In the genomic region with DNA sequence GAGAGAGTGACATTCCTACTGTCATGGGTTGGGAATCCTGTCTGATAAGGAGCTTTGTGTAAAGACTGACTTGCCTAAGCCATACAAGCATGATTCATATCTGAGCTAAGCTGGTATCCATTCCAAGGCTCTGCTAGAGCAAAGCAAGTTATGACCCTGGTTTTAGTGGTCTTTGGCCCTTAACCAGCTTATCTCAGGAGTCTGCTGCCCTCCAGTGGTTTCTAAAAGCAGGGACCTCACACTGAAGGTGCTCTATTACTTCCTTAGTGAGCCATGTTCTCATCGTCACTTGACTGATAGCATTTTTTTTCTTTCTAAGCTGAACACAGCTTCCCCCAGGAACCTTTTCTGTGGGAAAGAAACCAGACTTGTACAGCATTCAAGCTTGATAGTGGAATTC, we compare ENCODE assay signal across 8 mouse cellular contexts. TPM values are rescaled to one million over a fixed set of nuclear protein-coding genes. Genes with fewer than 3 reads are reported as not detected.
A peak's percentile ranks its signal among the peaks of the same experiment; 100 is the strongest.
DNase-seq lines count a peak whose midpoint lies in the region; ATAC-seq lines count a peak whose summit lies in the region.

No protein-coding gene starts in this region.

- H3K36me3 ChIP-seq in kidney, embryonic 15.5 days, result peaks cover 95% of the 10 kb centered on the region
- H3K36me3 ChIP-seq in embryonic facial prominence, embryonic 13.5 days, result peaks cover 93% of the 10 kb centered on the region

- H3K4me1 ChIP-seq in kidney, embryonic 15.5 days, result no peaks in the 10 kb centered on the region
- no peaks in the 10 kb centered on the region for H3K4me1 ChIP-seq in embryonic facial prominence, embryonic 13.5 days

- no peaks in the 10 kb centered on the region for H3K27me3 ChIP-seq in kidney, embryonic 15.5 days
- no peaks in the 10 kb centered on the region for H3K27me3 ChIP-seq in embryonic facial prominence, embryonic 13.5 days

- no peak overlapping the region for H3K4me2 ChIP-seq in kidney, embryonic 15.5 days
- H3K4me2 ChIP-seq in embryonic facial prominence, embryonic 13.5 days, result no peak overlapping the region

- H3K27ac ChIP-seq in kidney, embryonic 15.5 days, result no peak overlapping the region
- no peak overlapping the region for H3K27ac ChIP-seq in embryonic facial prominence, embryonic 13.5 days

- H3K9me3 ChIP-seq in kidney, embryonic 15.5 days (replicated peaks), result no peaks in the 10 kb centered on the region
- H3K9me3 ChIP-seq in embryonic facial prominence, embryonic 13.5 days, result no peaks in the 10 kb centered on the region

- H3K4me3 ChIP-seq in kidney, embryonic 15.5 days (replicated peaks), result no peak overlapping the region
- H3K4me3 ChIP-seq in embryonic facial prominence, embryonic 13.5 days, result no peak overlapping the region

- DNase-seq in kidney, adult 18-20 months, result peak; percentile 23
- DNase-seq in CD4-positive helper T cell, adult 2 months (ENCODE audit: low read depth, low spot score), result peak; percentile 41
- peak; percentile 67 for DNase-seq in R1 (ENCODE audit: low read depth, low spot score)
- DNase-seq in kidney, postnatal 36 days, result peak; percentile 28 to 58
- peak; percentile 63 for DNase-seq in naive thymus-derived CD4-positive, alpha-beta T cell, adult 2 months (ENCODE audit: low read depth)

- no peak overlapping the region for H3K9ac ChIP-seq in kidney, embryonic 15.5 days
- no peak overlapping the region for H3K9ac ChIP-seq in embryonic facial prominence, embryonic 13.5 days

- ATAC-seq in kidney, embryonic 15.5 days (replicated peaks; ENCODE audit: low FRiP score), result no peak
- 0 out of 2 replicates have a peak, but pooled peaks have one; percentile 20 for ATAC-seq in embryonic facial prominence, embryonic 13.5 days (ENCODE audit: insufficient number of reproducible peaks, insufficient read depth, low FRiP score, low TSS enrichment, low read depth)
- ATAC-seq in erythroid progenitor cell, adult 5-6 weeks (replicated peaks; ENCODE audit: low FRiP score, poor library complexity, severe bottlenecking), result no peak

- 17% methylated on average over 1 of the region's 1 CpGs for WGBS in kidney, embryonic 15.5 days
- WGBS in embryonic facial prominence, embryonic 13.5 days, result 10% methylated on average over 1 of the region's 1 CpGs

RNA-seq across cellular contexts. Expression of a gene that starts 12.0 kb away (rescaled TPM):
- polyA plus RNA-seq in kidney, embryonic 15.5 days (2015; fragmentation: Nextera tagmentation; extraction: Ambion mirVana), result 36.3 and 37.2 TPM in 2 replicates
- polyA plus RNA-seq in embryonic facial prominence, embryonic 13.5 days (2015; fragmentation: Nextera tagmentation; extraction: Ambion mirVana), result 43.2 and 46.8 TPM in 2 replicates
- total RNA-seq in erythroid progenitor cell, adult 5-6 weeks (2015; ENCODE audit: low replicate concordance), result 32.7 and 42.5 TPM in 2 replicates
- total RNA-seq in erythroid progenitor cell, adult 5-6 weeks (2017; ENCODE audit: low replicate concordance), result 22.3 and 27.6 TPM in 2 replicates

RNA-seq across cellular contexts. Expression of a gene that starts 12.0 kb away (rescaled TPM):
- 50.7 and 51.8 TPM in 2 replicates for polyA plus RNA-seq in kidney, embryonic 15.5 days (2015; fragmentation: Nextera tagmentation; extraction: Ambion mirVana)
- polyA plus RNA-seq in embryonic facial prominence, embryonic 13.5 days (2015; fragmentation: Nextera tagmentation; extraction: Ambion mirVana), result 45.0 and 49.4 TPM in 2 replicates
- total RNA-seq in erythroid progenitor cell, adult 5-6 weeks (2015; ENCODE audit: low replicate concordance), result 0.84 and 1.8 TPM in 2 replicates
- 3.7 and 6.3 TPM in 2 replicates for total RNA-seq in erythroid progenitor cell, adult 5-6 weeks (2017; ENCODE audit: low replicate concordance)

RNA-seq across cellular contexts. Expression of a gene that starts 30.1 kb away (rescaled TPM):
- polyA plus RNA-seq in kidney, embryonic 15.5 days (2015; fragmentation: Nextera tagmentation; extraction: Ambion mirVana), result 52.7 and 57.3 TPM in 2 replicates
- 57.6 and 59.2 TPM in 2 replicates for polyA plus RNA-seq in embryonic facial prominence, embryonic 13.5 days (2015; fragmentation: Nextera tagmentation; extraction: Ambion mirVana)
- total RNA-seq in erythroid progenitor cell, adult 5-6 weeks (2015; ENCODE audit: low replicate concordance), result 1.4 and 3.4 TPM in 2 replicates
- 2.0 and 2.2 TPM in 2 replicates for total RNA-seq in erythroid progenitor cell, adult 5-6 weeks (2017; ENCODE audit: low replicate concordance)

RNA-seq across cellular contexts. Expression of a gene that starts 48.5 kb away (rescaled TPM):
- 12.4 and 13.9 TPM in 2 replicates for polyA plus RNA-seq in kidney, embryonic 15.5 days (2015; fragmentation: Nextera tagmentation; extraction: Ambion mirVana)
- polyA plus RNA-seq in embryonic facial prominence, embryonic 13.5 days (2015; fragmentation: Nextera tagmentation; extraction: Ambion mirVana), result 18.1 and 18.7 TPM in 2 replicates
- 1.7 and 9.4 TPM in 2 replicates for total RNA-seq in erythroid progenitor cell, adult 5-6 weeks (2015; ENCODE audit: low replicate concordance)
- total RNA-seq in erythroid progenitor cell, adult 5-6 weeks (2017; ENCODE audit: low replicate concordance), result 4.4 and 8.6 TPM in 2 replicates
